Mouse (Mus musculus) left cerebral cortex, postnatal 4 days (tissue): ENCODE measurements around the gene March4. TPM values are rescaled to one million over a fixed set of nuclear protein-coding genes. Genes with fewer than 3 reads are reported as not detected.

Experiments
- DNase-seq: peaks from one replicate; pipeline ENCODE4 v3.0.0-alpha.2; 2022
- intact Hi-C: fragments of 180-260 bp; cut with DNase I; formaldehyde crosslinking; loops from one replicate; pipeline ENCODE4 v1.15.1; 2025
- total RNA-seq, 2 experiments: library from RNA; stranded (reverse); gene quantifications; 2 replicates each; pipeline ENCODE4 v1.2.3; 2021

The March4 gene
- total RNA-seq, 2 experiments from 2014 or later = 64.8 to 68.3 TPM

- intact Hi-C loops = loop anchor here (5.0 kb wide), 1 partner anchor 41 kb away; no protein-coding TSS in a partner anchor
- no peak for DNase-seq
Measured at GRCm38 (mm10) chr1:72533439-72533838, 3.3 kb downstream of the March4 start.

- DNase-seq = peak; percentile 45
Measured at GRCm38 (mm10) chr1:72532926-72533325, 3.8 kb downstream of the March4 start.

GRCm38 (mm10) chr1:72530516-72531196 lies 6.1 kb downstream of the March4 start:
- intact Hi-C loops = loop anchor here (5.0 kb wide), 1 partner anchor 38 kb away; no protein-coding TSS in a partner anchor
- DNase-seq = peak; percentile 5

More at GRCm38 (mm10) chr1:72532926-72533325, 3.8 kb downstream of the March4 start:
- intact Hi-C loops = loop anchor here (5.0 kb wide), 1 partner anchor 41 kb away; no protein-coding TSS in a partner anchor

GRCm38 (mm10) chr1:72529192-72529591 lies 7.5 kb downstream of the March4 start:
- intact Hi-C loops = no loop called here
- no peak for DNase-seq

GRCm38 (mm10) chr1:72523601-72524000 lies 13.1 kb downstream of the March4 start:
- no peak for DNase-seq
- intact Hi-C loops = no loop called here

- no peak for DNase-seq
- intact Hi-C loops = no loop called here
Measured at GRCm38 (mm10) chr1:72510778-72511520, 25.8 kb downstream of the March4 start.

GRCm38 (mm10) chr1:72509551-72509950 lies 27.2 kb downstream of the March4 start:
- intact Hi-C loops = no loop called here
- DNase-seq = no peak

- intact Hi-C loops = no loop called here
- no peak for DNase-seq
Measured at GRCm38 (mm10) chr1:72507670-72508069, 29.1 kb downstream of the March4 start.

GRCm38 (mm10) chr1:72506202-72506601 lies 30.5 kb downstream of the March4 start:
- no peak for DNase-seq
- intact Hi-C loops = no loop called here

GRCm38 (mm10) chr1:72497609-72498008 lies 39.1 kb downstream of the March4 start:
- intact Hi-C loops = no loop called here
- no peak for DNase-seq

- intact Hi-C loops = loop anchor here (5.0 kb wide), 1 partner anchor 39 kb away; no protein-coding TSS in a partner anchor
Measured at GRCm38 (mm10) chr1:72493454-72493853, 43.3 kb downstream of the March4 start.

GRCm38 (mm10) chr1:72492666-72493065 lies 44.1 kb downstream of the March4 start:
- intact Hi-C loops = loop anchor here (5.0 kb wide), 1 partner anchor 40 kb away; no protein-coding TSS in a partner anchor
- DNase-seq = no peak

More at GRCm38 (mm10) chr1:72493454-72493853, 43.3 kb downstream of the March4 start:
- DNase-seq = no peak

GRCm38 (mm10) chr1:72491307-72491706 lies 45.4 kb downstream of the March4 start:
- intact Hi-C loops = loop anchor here (5.0 kb wide), 1 partner anchor 41 kb away; no protein-coding TSS in a partner anchor

GRCm38 (mm10) chr1:72490801-72491200 lies 45.9 kb downstream of the March4 start:
- intact Hi-C loops = loop anchor here (5.0 kb wide), 1 partner anchor 42 kb away; no protein-coding TSS in a partner anchor
- no peak for DNase-seq

More at GRCm38 (mm10) chr1:72491307-72491706, 45.4 kb downstream of the March4 start:
- DNase-seq = no peak

- intact Hi-C loops = loop anchor here (5.0 kb wide), 1 partner anchor 42 kb away; no protein-coding TSS in a partner anchor
- DNase-seq = no peak
Measured at GRCm38 (mm10) chr1:72490193-72490592, 46.5 kb downstream of the March4 start.

GRCm38 (mm10) chr1:72476594-72476993 lies 60.1 kb downstream of the March4 start:
- DNase-seq = no peak
- intact Hi-C loops = loop anchor here (10.0 kb wide), 1 partner anchor 98 kb away; no protein-coding TSS in a partner anchor

- no peak for DNase-seq
- intact Hi-C loops = no loop called here
Measured at GRCm38 (mm10) chr1:72469075-72469474, 67.7 kb downstream of the March4 start.

- intact Hi-C loops = no loop called here
- DNase-seq = peak; percentile 62
Measured at GRCm38 (mm10) chr1:72468466-72469003, 68.2 kb downstream of the March4 start.

GRCm38 (mm10) chr1:72464926-72465583 lies 71.7 kb downstream of the March4 start:
- DNase-seq = peak; percentile 24
- intact Hi-C loops = no loop called here

- DNase-seq = no peak
- intact Hi-C loops = no loop called here
Measured at GRCm38 (mm10) chr1:72462516-72462915, 74.2 kb downstream of the March4 start.
